ENCODE assay signal across 22 mouse cellular contexts in the genomic region with DNA sequence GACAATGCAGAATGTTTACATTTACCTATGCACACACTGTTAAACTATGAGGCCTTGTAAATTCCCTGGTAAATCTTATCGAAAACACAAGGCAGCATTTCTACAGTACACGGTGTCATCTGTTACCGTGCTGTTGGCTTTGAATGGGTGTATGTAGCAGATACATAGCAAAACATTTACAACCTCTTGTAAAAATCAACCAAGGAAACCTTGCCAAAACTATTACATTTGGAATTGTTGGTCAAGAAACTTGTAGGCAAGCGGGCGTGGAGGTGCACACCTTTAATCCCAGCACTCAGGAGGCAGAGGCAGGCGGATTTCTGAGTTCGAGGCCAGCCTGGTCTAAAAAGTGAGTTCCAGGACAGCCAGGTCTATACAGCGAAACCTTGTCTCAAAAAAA. TPM values are rescaled to one million over a fixed set of nuclear protein-coding genes. Genes with fewer than 3 reads are reported as not detected.
DNase-seq lines count a peak whose midpoint lies in the region; ATAC-seq and TF ChIP-seq lines count a peak whose summit lies in the region.
"Had no signal": no experiment of that assay in that cellular context is flagged by ENCODE, and none has a peak within 500 bp of the region (broad histone marks: within the 10 kb centered on the region; RNA-seq: fewer than 3 reads in every experiment).

No protein-coding gene starts in this region.

- no peak for TF ChIP-seq POLR2A in kidney, adult 2 months (IDR thresholded peaks at IDR 0.05; ENCODE audit: low read depth, low read length)

- no peaks in the 10 kb centered on the region; the same call in 1 of the 2 replicates for H3K27me3 ChIP-seq in kidney, adult 2 months (replicated peaks; ENCODE audit: control insufficient read depth, insufficient read depth, low read length)
- no peaks in the 10 kb centered on the region for H3K27me3 ChIP-seq in kidney, embryonic 14.5 days (ENCODE audit: control insufficient read depth, insufficient read depth, low read length)
- H3K27me3 ChIP-seq: embryonic facial prominence, embryonic 13.5 days; embryonic facial prominence, embryonic 15.5 days; forebrain, embryonic 12.5 days had no signal

- no peak overlapping the region for H3K27ac ChIP-seq in kidney, adult 2 months (ENCODE audit: insufficient read depth, low read depth, low read length)
- H3K27ac ChIP-seq in kidney, embryonic 14.5 days (ENCODE audit: low read depth, low read length), result no peak overlapping the region
- H3K27ac ChIP-seq: embryonic facial prominence, embryonic 13.5 days; embryonic facial prominence, embryonic 15.5 days; forebrain, embryonic 10.5 days; forebrain, embryonic 12.5 days had no signal

- H3K4me2 ChIP-seq in kidney, embryonic 14.5 days (replicated peaks; ENCODE audit: low read depth, low read length), result no peak overlapping the region
- H3K4me2 ChIP-seq: embryonic facial prominence, embryonic 13.5 days; embryonic facial prominence, embryonic 15.5 days; forebrain, embryonic 12.5 days had no signal

- peak; percentile 79 for DNase-seq in kidney, adult 2 months
- DNase-seq in kidney, adult 18-20 months, result no peak
- DNase-seq in kidney, adult 9 months, result peak; percentile 77
- peak; percentile 21 to 58 for DNase-seq in kidney, postnatal 36 days
- DNase-seq in kidney, postnatal 14 days, result no peak
- DNase-seq: adrenal gland, adult 2 months; adrenal gland, postnatal 10 days; adrenal gland, postnatal 25 days; cerebellum, adult 11 months; cerebellum, adult 18-20 months; cerebellum, adult 8-10 months; cerebellum, adult 9-11 months; cerebellum, postnatal 14 days; cerebellum, postnatal 36 days; embryo, embryonic 11 days had no signal

- no peak overlapping the region for H3K9ac ChIP-seq in kidney, embryonic 14.5 days (ENCODE audit: low read depth, low read length)
- H3K9ac ChIP-seq: embryonic facial prominence, embryonic 13.5 days; embryonic facial prominence, embryonic 15.5 days; forebrain, embryonic 12.5 days had no signal

- ATAC-seq in kidney, embryonic 14.5 days (ENCODE audit: low FRiP score, low TSS enrichment), result no peak
- ATAC-seq: forebrain, embryonic 14.5 days had no signal

- H3K9me3 ChIP-seq in kidney, embryonic 14.5 days (ENCODE audit: control insufficient read depth, low read length), result no peaks in the 10 kb centered on the region
- H3K9me3 ChIP-seq: embryonic facial prominence, embryonic 13.5 days; embryonic facial prominence, embryonic 15.5 days; forebrain, embryonic 10.5 days; forebrain, embryonic 12.5 days had no signal

- TF ChIP-seq CTCF in kidney, adult 2 months (conservative IDR thresholded peaks at IDR 0.05; ENCODE audit: insufficient read depth, insufficient read length, low read depth, low read length), result no peak

- H3K36me3 ChIP-seq in kidney, adult 2 months (ENCODE audit: control insufficient read depth, insufficient read depth, low read length), result no peaks in the 10 kb centered on the region
- no peaks in the 10 kb centered on the region for H3K36me3 ChIP-seq in kidney, embryonic 14.5 days (ENCODE audit: control insufficient read depth, insufficient read depth, low read length)
- H3K36me3 ChIP-seq: embryonic facial prominence, embryonic 13.5 days; embryonic facial prominence, embryonic 15.5 days; forebrain, embryonic 10.5 days; forebrain, embryonic 12.5 days had no signal

- peaks cover 12% of the 10 kb centered on the region; the same call in 1 of the 2 replicates for H3K4me1 ChIP-seq in kidney, adult 2 months (ENCODE audit: control insufficient read depth, insufficient read depth, low read length)
- H3K4me1 ChIP-seq in kidney, embryonic 14.5 days (ENCODE audit: control insufficient read depth, insufficient read depth, low read length), result no peaks in the 10 kb centered on the region
- H3K4me1 ChIP-seq: embryonic facial prominence, embryonic 13.5 days; embryonic facial prominence, embryonic 15.5 days; forebrain, embryonic 10.5 days; forebrain, embryonic 12.5 days had no signal

- 71% methylated on average over 8 of the region's 8 CpGs for WGBS in kidney, adult 2 months
- WGBS in kidney, embryonic 14.5 days, result 96% methylated on average over 8 of the region's 8 CpGs

- H3K4me3 ChIP-seq in kidney, adult 2 months (ENCODE audit: insufficient read depth, low read depth, low read length), result no peak overlapping the region
- H3K4me3 ChIP-seq in kidney, embryonic 14.5 days (ENCODE audit: low read length), result no peak overlapping the region
- H3K4me3 ChIP-seq: embryonic facial prominence, embryonic 13.5 days; embryonic facial prominence, embryonic 15.5 days; erythroblast, embryonic 14.5 days; forebrain, embryonic 10.5 days; forebrain, embryonic 12.5 days had no signal

RNA-seq across cellular contexts. Expression of a gene that starts 8.2 kb away (rescaled TPM):
- 18.0 and 32.9 TPM in 2 replicates for polyA plus RNA-seq in kidney, adult 2 months (2012; rRNA removed)
- 139 and 173 TPM in 2 replicates for polyA plus RNA-seq in kidney, embryonic 14.5 days (2014; fragmentation: Nextera tagmentation; extraction: Ambion mirVana)

Comparison
In these comparisons a context has a peak if more than half of its experiments do, and no peak if none do; other contexts are left out.
1. DNase-seq: peak in kidney, adult 2 months (single experiment), kidney, adult 9 months (single experiment) and kidney, postnatal 36 days (2 of 2); none in kidney, adult 18-20 months (single experiment) and kidney, postnatal 14 days (single experiment).